Mouse (Mus musculus) heart, postnatal 4 days (tissue): ENCODE measurements around the gene Gstm1. TPM values are rescaled to one million over a fixed set of nuclear protein-coding genes. Genes with fewer than 3 reads are reported as not detected.

Source experiments
- DNase-seq: peaks from one replicate; pipeline ENCODE4 v3.0.0; 2021
- total RNA-seq, 2 experiments: library from RNA; stranded (reverse); gene quantifications; 2 replicates each; pipeline ENCODE4 v1.2.3; 2021

Gene Gstm1
- total RNA-seq, 2 experiments from 2014 or later, result 46.2 to 48.4 TPM

DNA sequence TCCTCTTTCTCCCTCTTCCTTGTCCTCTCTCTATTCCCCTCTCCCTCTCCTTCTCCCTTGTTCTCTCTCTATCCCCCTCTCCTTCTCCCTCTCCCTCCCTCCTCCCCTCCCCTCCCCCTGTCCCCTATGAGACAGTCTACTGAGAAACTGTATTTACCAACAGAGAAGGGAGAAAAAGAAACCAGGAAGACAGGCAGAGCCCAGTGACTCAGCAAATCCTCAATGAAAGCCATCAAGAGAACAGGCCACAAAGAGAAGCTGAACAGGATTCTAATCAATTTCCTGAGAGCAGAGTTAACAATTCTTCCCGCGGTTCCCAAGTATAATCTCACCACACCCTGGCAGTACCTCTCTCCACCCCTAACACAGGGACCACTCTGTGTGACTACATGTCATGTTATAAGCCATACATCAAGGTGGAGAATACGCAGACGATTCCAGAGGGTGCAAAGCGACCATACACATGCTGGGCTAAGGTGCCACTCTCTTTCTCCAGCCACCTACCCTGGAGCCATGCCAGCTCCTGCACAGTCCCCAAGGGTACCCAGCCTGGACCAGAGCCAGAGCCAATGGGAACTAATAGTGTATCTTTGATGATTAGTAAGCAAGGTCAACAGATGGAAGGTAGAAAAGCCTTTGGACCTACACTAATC lies 53.0 kb downstream of the Gstm1 start:
- no peak for DNase-seq

DNA sequence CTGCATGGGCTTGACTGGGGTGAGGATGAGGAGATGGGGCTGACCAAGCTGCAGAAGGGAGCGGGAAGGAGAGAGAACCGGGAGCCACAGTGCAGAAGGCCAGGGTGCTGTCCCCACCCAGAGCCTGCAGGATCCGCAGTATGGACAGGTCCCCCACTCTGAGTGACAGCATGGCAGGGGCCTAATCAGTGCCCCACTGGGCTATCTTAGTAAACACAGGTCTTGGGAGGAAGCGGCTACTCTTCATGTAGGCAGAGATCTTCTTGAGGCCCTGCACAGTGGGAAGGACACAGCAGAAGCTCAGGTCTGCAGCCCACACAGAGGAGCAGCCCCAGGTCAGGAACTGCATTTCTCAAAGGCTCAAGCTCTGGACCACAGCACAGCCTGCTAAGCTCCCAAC lies 53.7 kb downstream of the Gstm1 start:
- no peak for DNase-seq

Other genes with a start within 250 kb of the Gstm1 start
- gene Eps8l3, start 140.7 kb downstream of the Gstm1 start, total RNA-seq, result not detected
- 10 to 100 TPM; 48.2 to 50.6 TPM for gene Gstm5, start 122.2 kb downstream of the Gstm1 start, total RNA-seq
- gene Gstm7, start 86.2 kb downstream of the Gstm1 start, total RNA-seq, result 10 to 100 TPM; 23.0 to 23.2 TPM
- gene Gstm6, start 74.2 kb downstream of the Gstm1 start, total RNA-seq, result 1 to 10 TPM; 4.1 to 4.5 TPM
- not detected for gene Gstm3, start 48.7 kb downstream of the Gstm1 start, total RNA-seq
- gene Gstm2, start 31.5 kb downstream of the Gstm1 start, total RNA-seq, result 10 to 100 TPM; 43.2 to 43.6 TPM
- gene Gstm4, start 26.9 kb upstream of the Gstm1 start, total RNA-seq, result 10 to 100 TPM; 11.8 to 12.7 TPM
- 10 to 100 TPM; 16.7 to 16.9 TPM for gene Ampd2, start 68.7 kb upstream of the Gstm1 start, total RNA-seq
- gene Gnat2, start 74.8 kb upstream of the Gstm1 start, total RNA-seq, result under 1 TPM; 0.31 to 0.34 TPM
- gene Gnai3, start 128.2 kb upstream of the Gstm1 start, total RNA-seq, result 10 to 100 TPM; 41.6 to 41.8 TPM
- not detected for gene Gpr61, start 136.9 kb upstream of the Gstm1 start, total RNA-seq
- gene Amigo1, start 168.4 kb upstream of the Gstm1 start, total RNA-seq, result 1 to 10 TPM; 7.1 to 8.1 TPM
- gene Cyb561d1, start 183.2 kb upstream of the Gstm1 start, total RNA-seq, result 1 to 10 TPM; 4.9 to 5.4 TPM
- gene Atxn7l2, start 193.0 kb upstream of the Gstm1 start, total RNA-seq, result 1 to 10 TPM; 6.9 to 7.7 TPM
- gene Sypl2, start 208.7 kb upstream of the Gstm1 start, total RNA-seq, result 1 to 10 TPM; 2.6 to 4.1 TPM
- 10 to 100 TPM; 77.4 to 81.8 TPM for gene Psma5, start 239.0 kb upstream of the Gstm1 start, total RNA-seq